Mouse (Mus musculus) intestine, postnatal 0 days (tissue): ENCODE measurements at regions not wholly inside any gene's neighbourhood (a gene's known extent, or its start where the extent isn't known, plus 50 kb on each side); places are given as distances from the start of the nearest gene placed in this dataset.

ENCODE experiments used
- ATAC-seq: fragments of 200-750 bp; cut with Nextera tagmentation; 2 replicates; pipeline ENCODE4 v1.8.0; 2017; ENCODE audit warnings: mild to moderate bottlenecking, moderate TSS enrichment, moderate library complexity
- H3K27ac ChIP-seq: fragments of 300-500 bp; sonication (generic); 2 replicates; pipeline ENCODE4 v1.5.1; 2014; ENCODE audit warnings: mild to moderate bottlenecking, low read depth, low read length, moderate library complexity
- H3K27me3 ChIP-seq: fragments of 300-500 bp; sonication (generic); replicated peaks from 2 replicates; pipeline ENCODE4 v1.6.1; 2014; ENCODE audit warnings: low read length, mixed read lengths; ENCODE audit not compliant: control insufficient read depth, insufficient read depth
- H3K36me3 ChIP-seq: fragments of 300-500 bp; sonication (generic); 2 replicates; pipeline ENCODE4 v1.6.1; 2014; ENCODE audit warnings: mild to moderate bottlenecking, moderate library complexity; ENCODE audit not compliant: control insufficient read depth, insufficient read depth
- H3K4me1 ChIP-seq: fragments of 300-500 bp; sonication (generic); replicated peaks from 2 replicates; pipeline ENCODE4 v1.6.1; 2014; ENCODE audit warnings: antibody characterized with exemption, low read length, mixed read lengths; ENCODE audit not compliant: control insufficient read depth, insufficient read depth
- H3K4me2 ChIP-seq: fragments of 300-500 bp; sonication (generic); replicated peaks from 2 replicates; pipeline ENCODE4 v1.6.1; 2014; ENCODE audit warnings: low read depth, mild to moderate bottlenecking, moderate library complexity
- H3K4me3 ChIP-seq: fragments of 300-500 bp; sonication (generic); 2 replicates; pipeline ENCODE4 v1.5.1; 2014; ENCODE audit warnings: low read depth, low read length
- H3K9ac ChIP-seq: fragments of 300-500 bp; sonication (generic); 2 replicates; pipeline ENCODE4 v1.6.1; 2014; ENCODE audit warnings: mild to moderate bottlenecking, low read depth, low read length
- H3K9me3 ChIP-seq: fragments of 300-500 bp; sonication (generic); 2 replicates; pipeline ENCODE4 v1.6.1; 2016; ENCODE audit warnings: mixed run types; ENCODE audit not compliant: control insufficient read depth
- CTCF ChIP-seq: sonication (generic); IDR thresholded peaks from 2 replicates; pipeline ENCODE4 v1.5.1; 2016; ENCODE audit warnings: low read depth, mild to moderate bottlenecking, control low read depth, antibody characterized with exemption, moderate library complexity
- WGBS: fragments of 180-500 bp; shearing (Covaris S2); extraction: QIAGEN DNeasy Blood & Tissue Kit; methylation state at CpG from one replicate; pipeline ENCODE4 v1.1.7; 2014; 5-methylcytosine and 5-hydroxymethylcytosine counted together

- Histone ChIP-seq H3K4me2 (no peak overlapping the region), H3K27ac (no peak overlapping the region), H3K4me3 (no peak overlapping the region), H3K36me3 (no peaks in the 10 kb centered on the region), H3K27me3 (no peaks in the 10 kb centered on the region), H3K9me3 (no peaks in the 10 kb centered on the region), H3K9ac (no peak overlapping the region), H3K4me1 (no peaks in the 10 kb centered on the region)
- ATAC-seq = no peak
- WGBS = 79% methylated on average over 5 of the region's 5 CpGs
- no peak for TF ChIP-seq CTCF
Measured at GRCm38 (mm10) chr16:30118876-30119275, 54.7 kb downstream of the Hes1 start.

GRCm38 (mm10) chr16:30120330-30121265 is 56.4 kb downstream of the Hes1 start:
- Histone ChIP-seq H3K9me3 (no peaks in the 10 kb centered on the region), H3K4me2 (no peak overlapping the region), H3K4me1 (no peaks in the 10 kb centered on the region), H3K36me3 (no peaks in the 10 kb centered on the region), H3K4me3 (no peak overlapping the region), H3K9ac (no peak overlapping the region), H3K27ac (no peak overlapping the region), H3K27me3 (no peaks in the 10 kb centered on the region)
- ATAC-seq = no peak
- 34% methylated on average over 30 of the region's 30 CpGs for WGBS
- TF ChIP-seq CTCF = no peak

- no peak for ATAC-seq
Measured at GRCm38 (mm10) chr16:30121596-30121995, 57.4 kb downstream of the Hes1 start.

GRCm38 (mm10) chr16:30122211-30123070 is 58.3 kb downstream of the Hes1 start:
- Histone ChIP-seq H3K27me3 (no peaks in the 10 kb centered on the region), H3K27ac (no peak overlapping the region), H3K36me3 (no peaks in the 10 kb centered on the region), H3K4me1 (no peaks in the 10 kb centered on the region), H3K9ac (no peak overlapping the region), H3K9me3 (no peaks in the 10 kb centered on the region), H3K4me2 (no peak overlapping the region), H3K4me3 (no peak overlapping the region)
- TF ChIP-seq CTCF = no peak
- ATAC-seq = no peak
- 61% methylated on average over 29 of the region's 29 CpGs for WGBS

More at GRCm38 (mm10) chr16:30121596-30121995, 57.4 kb downstream of the Hes1 start:
- H3K4me3 ChIP-seq = no peak overlapping the region
- no peaks in the 10 kb centered on the region for H3K9me3 ChIP-seq
- no peaks in the 10 kb centered on the region for H3K4me1 ChIP-seq
- no peaks in the 10 kb centered on the region for H3K36me3 ChIP-seq
- no peaks in the 10 kb centered on the region for H3K27me3 ChIP-seq
- H3K4me2 ChIP-seq = no peak overlapping the region
- no peak for TF ChIP-seq CTCF
- 91% methylated on average over 6 of the region's 6 CpGs for WGBS
- H3K27ac ChIP-seq = no peak overlapping the region
- no peak overlapping the region for H3K9ac ChIP-seq

- 92% methylated on average over 10 of the region's 10 CpGs for WGBS
- Histone ChIP-seq H3K4me2 (no peak overlapping the region), H3K27me3 (no peaks in the 10 kb centered on the region), H3K4me1 (no peaks in the 10 kb centered on the region), H3K36me3 (no peaks in the 10 kb centered on the region), H3K27ac (no peak overlapping the region), H3K9ac (no peak overlapping the region), H3K4me3 (no peak overlapping the region), H3K9me3 (no peaks in the 10 kb centered on the region)
- no peak for ATAC-seq
- no peak for TF ChIP-seq CTCF
Measured at GRCm38 (mm10) chr16:30127015-30127414, 62.8 kb downstream of the Hes1 start.

GRCm38 (mm10) chr16:30128787-30129186 is 64.6 kb downstream of the Hes1 start:
- ATAC-seq = no peak
- 87% methylated on average over 8 of the region's 8 CpGs for WGBS
- no peaks in the 10 kb centered on the region for H3K4me1 ChIP-seq
- H3K4me2 ChIP-seq = no peak overlapping the region
- H3K4me3 ChIP-seq = no peak overlapping the region
- no peaks in the 10 kb centered on the region for H3K9me3 ChIP-seq
- H3K27me3 ChIP-seq = no peaks in the 10 kb centered on the region
- no peak overlapping the region for H3K27ac ChIP-seq
- H3K36me3 ChIP-seq = no peaks in the 10 kb centered on the region
- no peak for TF ChIP-seq CTCF
- H3K9ac ChIP-seq = no peak overlapping the region
